Mouse (Mus musculus) hematopoietic stem cell, adult 5-6 weeks (primary cell): Measurements from ENCODE around the gene Elavl1. TPM values are rescaled to one million over a fixed set of nuclear protein-coding genes. Genes with fewer than 3 reads are reported as not detected.
A peak's percentile ranks its signal among the peaks of the same experiment; 100 is the strongest.

Experiments
- ATAC-seq, 2 experiments: fragments of 125-278 bp in 1 of 2; replicated peaks in 1 of 2; 2 replicates each; pipeline ENCODE4 v1.8.0; 2016 to 2017; ENCODE audit warnings: inconsistent platforms in 2 of 2, mild to moderate bottlenecking in 2 of 2, moderate number of reproducible peaks in 2 of 2, low read depth in 1 of 2, moderate TSS enrichment in 1 of 2; ENCODE audit not compliant: low FRiP score in 2 of 2, poor library complexity in 2 of 2, severe bottlenecking in 2 of 2, insufficient read depth in 1 of 2, low TSS enrichment in 1 of 2
- total RNA-seq: library from RNA; stranded (forward); fragments of 172-1452, 232-1000 nt; gene quantifications from 2 replicates; pipeline ENCODE4 v1.2.3, GENCODE M21; 2017

The Elavl1 gene
- total RNA-seq, 1 experiment from 2014 or later = 88.5 TPM

DNA sequence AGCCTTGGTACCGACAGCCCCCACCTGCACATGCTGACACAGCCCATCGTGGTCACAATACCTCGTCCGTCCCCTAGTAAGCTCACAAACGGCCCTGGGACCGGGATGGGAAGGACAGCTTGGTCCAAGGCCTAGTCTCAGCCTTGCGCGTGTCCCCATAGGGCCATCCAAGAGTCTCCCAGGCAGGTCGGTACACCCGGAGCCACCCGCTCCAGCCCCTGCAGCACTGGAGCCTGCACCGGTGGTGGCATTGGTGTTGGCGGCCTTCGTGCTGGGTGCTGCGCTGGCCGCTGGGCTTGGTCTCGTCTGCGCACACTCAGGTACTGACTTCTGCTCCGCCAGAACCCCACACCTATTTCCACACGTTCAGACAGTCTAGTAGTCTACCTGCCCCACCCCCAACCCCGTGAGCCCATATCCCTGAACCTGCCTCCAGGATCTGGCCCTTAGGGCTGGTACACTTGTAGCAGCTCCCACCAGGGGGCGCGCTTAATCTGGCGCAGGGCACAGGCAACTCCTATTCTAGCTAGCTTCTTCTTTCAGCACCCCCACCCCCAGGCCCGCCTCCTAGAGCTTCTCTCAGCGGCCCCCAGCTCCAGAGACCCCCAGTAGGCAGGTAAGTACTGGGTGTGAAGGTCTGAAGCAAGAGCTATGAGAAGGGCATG, 74.8 kb downstream of the Elavl1 start:
- peak; percentile 68 to 80 for ATAC-seq

GRCm38 (mm10) chr8:4249213-4249612, 76.0 kb downstream of the Elavl1 start:
- ATAC-seq = no peak

- ATAC-seq = no peak
Observed at GRCm38 (mm10) chr8:4247951-4248540, 77.2 kb downstream of the Elavl1 start, which contains the start of gene Tgfbr3l. Gene Tgfbr3l, plus strand, starts transcription at chr8:4248214.

- no peak for ATAC-seq
Observed at GRCm38 (mm10) chr8:4247241-4247640, 78.0 kb downstream of the Elavl1 start.

GRCm38 (mm10) chr8:4245737-4246136, 79.5 kb downstream of the Elavl1 start:
- ATAC-seq = no peak

- ATAC-seq = no peak
Observed at GRCm38 (mm10) chr8:4245061-4245460, 80.2 kb downstream of the Elavl1 start.

- peak in 1 of 2 experiments; percentile 8; a peak in 1 of 4 replicates for ATAC-seq
Observed at GRCm38 (mm10) chr8:4239193-4239890, 85.9 kb downstream of the Elavl1 start.

DNA sequence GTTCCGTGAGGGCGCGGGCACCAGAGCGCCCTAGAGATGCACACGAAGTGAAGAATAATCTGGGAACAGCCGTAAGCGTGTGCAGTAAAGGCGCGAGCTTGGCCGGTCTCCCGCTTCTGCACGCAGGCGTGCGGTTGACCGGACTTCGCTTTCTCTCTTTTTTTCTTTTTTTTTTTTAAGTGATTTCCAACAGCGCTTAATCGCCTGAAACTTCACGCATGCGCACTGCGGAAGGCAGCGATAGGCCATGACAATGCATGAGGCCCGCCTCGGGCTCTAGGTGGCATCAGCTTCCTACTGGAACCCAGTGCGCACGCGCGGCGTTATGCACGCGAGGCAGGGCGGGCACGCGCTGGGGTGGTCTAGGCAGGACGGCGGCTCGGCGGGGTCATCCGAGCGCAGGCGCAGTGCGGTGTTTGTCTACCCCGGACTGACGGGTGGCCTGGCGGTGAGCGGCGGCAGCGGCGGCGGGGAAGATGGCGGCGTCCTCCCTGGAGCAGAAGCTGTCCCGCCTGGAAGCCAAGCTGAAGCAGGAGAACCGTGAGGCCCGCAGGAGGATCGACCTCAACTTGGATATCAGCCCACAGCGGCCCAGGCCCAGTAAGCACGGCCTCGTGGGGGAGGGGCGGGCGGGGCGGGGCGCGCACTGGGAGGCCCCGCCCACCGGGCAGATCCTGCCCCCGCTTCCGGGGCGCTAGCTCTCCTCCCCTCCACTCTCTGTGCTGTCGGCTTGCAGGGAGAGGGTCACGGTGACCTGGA, 86.6 kb downstream of the Elavl1 start, which contains the start of the genes Map2k7 and Gm49320:
Gene Map2k7 (plus strand): TSS at position 307 of the 759 bp plus-strand sequence.
Gene Gm49320 (plus strand): TSS at position 432 of the 759 bp plus-strand sequence.
- peak; percentile 92 to 94 for ATAC-seq

DNA sequence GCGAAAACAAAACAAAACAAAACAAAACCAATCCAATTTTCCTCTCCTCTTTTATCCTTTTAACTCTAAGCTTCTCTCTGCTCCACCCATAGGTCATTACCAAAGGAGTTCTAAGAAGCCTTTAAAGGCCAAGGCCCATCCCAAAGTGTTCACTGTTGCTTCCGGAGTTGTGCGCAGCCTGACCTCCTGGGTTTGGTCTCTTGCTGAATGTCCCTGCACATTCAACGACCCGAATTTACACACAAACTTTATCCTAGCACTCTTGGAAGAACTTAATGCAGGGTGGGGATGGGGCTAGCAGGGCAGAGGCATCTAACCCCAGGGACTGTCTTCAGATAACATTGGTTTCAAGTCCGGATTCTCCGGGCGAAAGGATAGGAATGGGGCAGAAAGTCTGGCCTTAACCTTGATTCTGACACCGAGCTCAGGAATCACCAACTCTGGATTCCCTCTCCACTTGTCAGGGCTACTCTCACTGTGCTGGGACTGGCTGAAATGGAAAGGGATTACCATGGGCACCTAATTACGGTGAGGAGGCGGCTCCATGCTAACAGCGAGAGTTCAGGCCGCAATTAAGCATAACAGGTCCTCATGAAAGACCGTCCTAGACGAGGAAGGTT, 87.3 kb downstream of the Elavl1 start:
- peak in 1 of 2 experiments; percentile 0; a peak in 1 of 4 replicates for ATAC-seq

Other genes starting within 250 kb of the Elavl1 start
- 0.19 TPM in 1 of 2 replicates, not detected in the other for gene Cd209f, start 219.6 kb downstream of the Elavl1 start, total RNA-seq
- gene Cd209g, start 191.3 kb downstream of the Elavl1 start, total RNA-seq = 1.1 TPM in 1 of 2 replicates, not detected in the other
- gene Evi5l, start 158.8 kb downstream of the Elavl1 start, total RNA-seq = 9.3 and 14.3 TPM in 2 replicates
- gene Prr36, start 108.0 kb downstream of the Elavl1 start, total RNA-seq = 0.30 and 0.63 TPM in 2 replicates
- not detected in 2 replicates for gene Lrrc8e, start 98.6 kb downstream of the Elavl1 start, total RNA-seq
- gene Map2k7, start 86.7 kb downstream of the Elavl1 start, total RNA-seq = 35.7 and 51.6 TPM in 2 replicates
- 1.3 TPM in 1 of 2 replicates, not detected in the other for gene Gm49320, start 86.5 kb downstream of the Elavl1 start, total RNA-seq
- 1.6 and 6.0 TPM in 2 replicates for gene Tgfbr3l, start 77.2 kb downstream of the Elavl1 start, total RNA-seq
- 12.8 and 13.9 TPM in 2 replicates for gene Snapc2, start 72.3 kb downstream of the Elavl1 start, total RNA-seq
- 4.7 and 7.3 TPM in 2 replicates for gene Ctxn1, start 66.1 kb downstream of the Elavl1 start, total RNA-seq
- gene Timm44, start 49.5 kb downstream of the Elavl1 start, total RNA-seq = 126 and 143 TPM in 2 replicates
- 9.6 and 13.9 TPM in 2 replicates for gene Ccl25, start 203 bp downstream of the Elavl1 start, total RNA-seq
- 13.3 and 18.8 TPM in 2 replicates for gene Cers4, start 167.6 kb upstream of the Elavl1 start, total RNA-seq